Mouse (Mus musculus): ENCODE measurements around the gene Swt1.

The Swt1 gene

DNA sequence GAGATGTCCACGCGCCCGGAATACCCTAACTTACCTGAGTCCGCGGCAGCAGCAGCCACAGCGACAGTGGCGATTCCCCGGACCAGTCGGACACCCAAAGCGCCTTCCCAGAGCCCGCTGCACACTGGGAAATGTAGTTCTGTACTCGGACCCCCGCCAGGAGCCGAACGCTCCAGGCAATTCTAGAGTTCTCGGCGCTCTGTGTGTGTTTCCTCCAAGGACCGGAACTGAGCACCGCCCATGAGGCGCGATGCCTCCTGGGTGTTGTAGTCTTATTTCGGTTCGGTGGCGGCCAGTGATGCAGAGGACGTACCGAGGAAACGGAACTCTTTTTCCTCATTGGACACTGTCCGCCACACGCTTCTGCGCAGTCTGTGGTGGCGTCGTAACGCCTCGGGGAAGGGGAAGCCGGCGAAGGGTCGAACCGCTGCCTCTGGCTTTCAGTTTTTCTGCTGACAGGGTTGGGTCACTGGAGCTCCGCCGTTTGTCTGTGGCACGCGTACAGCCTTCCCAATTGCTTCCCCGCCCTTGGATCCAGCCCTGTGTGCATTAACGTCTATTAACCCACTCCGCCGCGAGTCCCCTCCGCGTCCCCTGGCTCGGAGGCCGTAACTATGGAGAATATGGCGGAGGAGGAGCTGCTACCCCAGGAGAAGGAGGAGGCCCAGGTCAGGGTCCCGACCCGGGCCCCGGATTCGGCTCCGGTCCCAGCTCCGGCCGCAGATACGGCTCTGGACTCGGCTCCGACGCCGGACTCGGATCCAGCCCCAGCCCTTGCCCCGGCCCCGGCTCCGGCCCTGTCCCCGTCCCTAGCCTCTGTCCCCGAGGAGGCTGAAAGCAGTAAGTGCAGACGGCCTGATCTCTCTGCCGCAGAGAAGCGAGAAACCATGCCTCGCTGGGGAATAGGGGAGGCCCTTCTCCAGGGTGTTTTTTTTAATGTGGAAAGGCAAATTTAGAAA lies at the start of gene Swt1, which contains the start of gene Trmt1l:
Swt1 (minus strand) TSS at position 193 of the 959 bp plus-strand sequence.
Trmt1l (plus strand) TSS at position 280 of the 959 bp plus-strand sequence.
- in situ Hi-C loops (cut with MboI; ENCODE audit: unreplicated experiment in 2 of 2) = loop anchor here (10.0 to 25.0 kb wide), 3 partner anchors 74 to 1434 kb away; no protein-coding TSS in a partner anchor

DNA sequence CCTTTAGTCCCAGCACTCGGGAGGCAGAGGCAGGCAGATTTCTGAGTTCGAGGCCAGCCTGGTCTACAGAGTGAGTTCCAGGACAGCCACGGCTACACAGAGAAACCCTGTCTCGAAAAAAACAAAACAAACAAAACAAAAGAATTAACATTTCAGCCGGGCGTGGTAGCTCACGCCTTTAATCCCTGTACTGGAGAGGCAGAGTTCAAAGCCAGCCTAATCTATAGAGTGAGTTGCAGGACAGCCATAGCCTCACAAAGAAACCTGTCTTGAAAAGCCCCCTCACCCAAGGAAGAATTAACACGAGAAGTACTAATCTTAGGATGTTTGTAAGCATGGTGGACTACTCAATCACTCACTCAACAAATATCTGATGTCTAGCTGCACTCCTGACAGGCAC lies 44.1 kb upstream of the Swt1 start:
- in situ Hi-C loops (cut with MboI; ENCODE audit: unreplicated experiment in 2 of 2) = loop anchor here in 1 of 2 experiments (10.0 kb wide), 1 partner anchor 322 kb away; no protein-coding TSS in a partner anchor

DNA sequence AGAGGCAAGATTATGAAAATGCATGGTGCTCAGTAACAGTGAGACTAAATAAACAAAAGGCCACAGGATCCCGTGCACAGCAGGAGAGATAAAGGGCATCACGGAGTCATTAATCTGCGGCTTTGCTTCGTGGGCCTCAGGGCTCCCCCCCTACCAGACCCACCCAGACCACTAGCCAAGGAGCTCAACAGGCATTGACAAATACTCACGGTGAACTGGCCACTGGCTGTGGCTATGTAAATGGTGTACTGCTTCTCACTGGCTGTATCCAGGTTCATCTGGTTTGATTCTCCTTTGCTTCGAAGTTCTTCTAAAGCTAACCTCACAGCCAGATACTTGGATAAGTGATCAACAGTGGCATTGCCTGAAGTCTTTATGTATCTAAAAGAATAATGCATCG lies 43.2 kb upstream of the Swt1 start:
- in situ Hi-C loops (cut with MboI; ENCODE audit: unreplicated experiment in 2 of 2) = loop anchor here in 1 of 2 experiments (10.0 kb wide), 1 partner anchor 323 kb away; no protein-coding TSS in a partner anchor

DNA sequence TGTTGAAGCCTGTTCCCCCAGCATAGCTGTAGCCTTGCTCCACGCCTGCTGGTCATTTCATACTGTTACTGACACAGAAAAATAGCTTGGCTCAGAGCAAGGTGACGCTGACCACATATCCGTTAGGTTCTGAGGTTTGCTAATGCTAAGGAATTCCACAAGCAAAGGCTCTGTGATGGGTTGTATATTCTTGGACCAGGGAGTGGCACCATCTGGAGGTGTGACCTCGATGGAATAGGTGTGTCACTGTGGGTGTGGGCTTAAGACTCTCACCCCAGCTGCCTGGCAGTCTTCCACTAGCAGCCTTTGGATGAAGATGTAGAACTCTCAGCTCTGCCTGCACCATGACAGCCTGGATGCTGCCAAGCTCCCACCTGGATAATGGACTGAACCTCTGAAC lies 38.3 kb upstream of the Swt1 start:
- in situ Hi-C loops (cut with MboI; ENCODE audit: unreplicated experiment in 2 of 2) = no loop called here

DNA sequence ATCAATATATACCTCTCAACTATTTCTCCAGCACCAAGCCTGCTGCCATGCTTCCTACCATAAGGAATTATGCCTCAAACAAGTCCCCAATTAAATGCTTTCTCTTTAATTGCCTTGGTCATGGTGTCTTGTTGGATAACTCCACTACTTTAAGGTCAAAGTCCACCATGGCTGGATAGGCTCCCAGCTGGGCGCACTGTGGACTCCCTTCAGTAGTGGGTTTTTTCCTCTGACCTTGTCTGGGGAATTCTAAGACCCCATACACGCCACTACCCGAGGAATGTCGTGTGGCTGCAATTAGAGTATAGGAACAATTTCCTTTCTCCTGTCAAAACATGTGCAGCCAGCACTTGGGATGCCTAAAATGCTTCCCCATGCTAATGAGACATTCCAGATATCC lies 36.7 kb upstream of the Swt1 start:
- in situ Hi-C loops (cut with MboI; ENCODE audit: unreplicated experiment in 2 of 2) = no loop called here

DNA sequence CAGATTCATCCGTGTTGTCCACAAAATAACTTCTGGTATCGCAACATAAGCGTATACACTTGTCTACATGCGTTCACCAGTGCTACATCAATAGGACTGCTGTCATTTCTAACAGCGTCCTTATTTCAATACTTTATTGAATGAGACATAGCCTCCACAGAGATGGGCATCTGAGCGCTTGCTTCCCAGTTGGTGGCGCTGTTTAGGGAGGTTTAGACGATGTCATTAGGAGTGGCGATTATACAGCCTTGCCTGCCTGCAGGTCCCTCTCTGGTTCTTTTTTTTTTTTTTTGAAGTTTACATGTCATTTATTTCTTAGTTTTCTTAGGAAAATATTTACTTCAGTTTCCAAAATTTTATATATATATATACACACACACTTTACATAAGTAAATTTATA lies 33.0 kb upstream of the Swt1 start:
- in situ Hi-C loops (cut with MboI; ENCODE audit: unreplicated experiment in 2 of 2) = no loop called here

DNA sequence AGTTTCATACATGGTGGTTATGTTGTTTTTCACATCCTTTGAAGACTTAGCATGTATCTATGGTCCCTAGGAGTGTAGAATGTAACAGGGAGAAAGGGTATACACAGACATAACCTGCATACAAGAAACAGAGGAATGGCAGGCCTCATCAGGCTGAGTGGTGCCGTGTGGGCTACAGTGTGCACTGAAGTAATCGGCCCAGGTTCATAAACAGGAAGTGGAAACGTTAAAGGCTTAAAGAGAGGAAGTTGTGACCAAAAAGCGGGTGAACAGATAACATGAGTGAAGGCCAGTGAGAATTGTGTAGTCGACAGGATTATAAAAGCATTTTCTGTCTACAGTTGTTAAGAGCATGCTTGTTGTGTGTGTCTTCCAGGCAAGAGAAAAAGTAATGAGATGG lies 28.8 kb upstream of the Swt1 start:
- in situ Hi-C loops (cut with MboI; ENCODE audit: unreplicated experiment in 2 of 2) = loop anchor here in 1 of 2 experiments (10.0 kb wide), 1 partner anchor 248 kb away; no protein-coding TSS in a partner anchor

DNA sequence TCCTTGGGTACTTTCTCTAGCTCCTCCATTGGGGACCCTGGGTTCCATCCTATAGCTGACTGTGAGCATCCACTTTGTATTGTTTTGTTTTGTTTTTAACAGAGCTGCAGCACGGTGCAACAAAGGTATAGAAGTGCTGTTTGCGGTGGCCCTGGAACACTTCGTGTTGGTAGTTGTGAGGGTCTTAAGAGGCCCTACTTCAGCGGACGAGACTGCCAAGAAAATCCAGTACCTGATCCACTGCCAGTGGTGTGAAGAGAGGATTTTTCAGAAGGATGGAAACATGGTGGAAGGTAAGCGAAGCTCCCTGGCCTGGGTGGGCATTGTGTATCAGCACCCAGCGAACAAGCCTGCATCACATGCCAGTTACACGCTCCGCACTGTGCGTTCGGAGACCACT lies 23.7 kb upstream of the Swt1 start:
- in situ Hi-C loops (cut with MboI; ENCODE audit: unreplicated experiment in 2 of 2) = loop anchor here in 1 of 2 experiments (10.0 kb wide), 1 partner anchor 253 kb away; no protein-coding TSS in a partner anchor

DNA sequence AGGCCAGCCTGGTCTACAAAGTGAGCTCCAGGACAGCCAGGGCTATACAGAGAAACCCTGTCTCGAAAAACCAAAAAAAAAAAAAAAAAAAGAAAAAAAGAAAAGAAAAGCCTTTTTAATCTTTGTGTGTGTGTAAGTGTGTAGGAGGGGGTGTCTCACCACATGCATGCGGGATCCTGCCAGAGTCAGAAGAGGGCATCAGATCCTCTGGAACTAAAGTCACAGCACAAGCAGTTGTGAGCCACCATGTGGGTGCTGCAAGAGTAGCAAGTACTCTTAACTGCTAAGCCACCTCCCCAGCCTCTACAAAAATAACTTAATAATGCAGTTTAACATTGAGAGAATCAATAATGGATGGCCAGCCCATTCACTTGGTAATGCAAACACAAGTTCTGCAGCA lies 22.6 kb upstream of the Swt1 start:
- in situ Hi-C loops (cut with MboI; ENCODE audit: unreplicated experiment in 2 of 2) = loop anchor here in 1 of 2 experiments (10.0 kb wide), 1 partner anchor 254 kb away; no protein-coding TSS in a partner anchor

DNA sequence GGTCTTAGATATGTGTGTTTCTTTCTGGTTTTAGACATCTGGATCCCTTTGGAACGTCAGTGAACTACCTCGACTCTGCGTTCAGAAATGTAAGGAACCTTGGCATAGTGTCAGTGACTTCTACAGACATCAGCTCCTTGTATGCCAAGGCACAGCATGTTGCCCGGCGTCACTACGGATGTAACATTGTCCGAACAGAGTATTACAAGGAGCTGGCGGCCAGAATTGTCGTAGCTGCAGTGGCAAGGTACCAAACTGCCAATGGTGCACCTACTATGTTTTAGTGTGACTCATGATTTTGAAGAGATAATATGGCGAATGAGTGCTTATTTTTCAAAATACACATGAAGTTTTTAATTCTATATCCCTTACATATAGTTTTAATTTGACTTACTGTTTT lies 21.6 kb upstream of the Swt1 start:
- in situ Hi-C loops (cut with MboI; ENCODE audit: unreplicated experiment in 2 of 2) = loop anchor here (5.0 to 25.0 kb wide), 6 partner anchors 255 to 1412 kb away; no protein-coding TSS in a partner anchor

DNA sequence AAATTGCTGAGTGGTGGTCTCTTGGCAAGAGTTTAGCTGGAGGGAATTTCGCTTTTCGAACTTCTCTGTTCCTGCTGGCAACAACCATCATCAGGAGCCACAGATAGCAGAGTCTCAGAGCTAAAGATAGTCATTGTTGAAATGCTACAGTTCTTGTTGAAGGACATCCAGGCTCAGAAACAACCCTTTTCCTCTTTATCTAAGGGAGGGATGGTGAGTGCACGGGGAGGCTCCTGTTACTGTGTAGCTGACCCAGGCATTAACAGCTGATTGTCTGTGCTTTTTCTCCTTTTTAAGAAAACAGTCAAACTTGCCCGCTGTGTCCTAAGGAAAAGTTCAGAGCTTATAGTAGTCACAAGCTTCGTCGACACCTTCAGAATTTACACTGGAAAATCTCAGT lies 7.2 kb upstream of the Swt1 start:
- in situ Hi-C loops (cut with MboI; ENCODE audit: unreplicated experiment in 2 of 2) = loop anchor here (10.0 to 25.0 kb wide), 3 partner anchors 352 to 1427 kb away; no protein-coding TSS in a partner anchor

DNA sequence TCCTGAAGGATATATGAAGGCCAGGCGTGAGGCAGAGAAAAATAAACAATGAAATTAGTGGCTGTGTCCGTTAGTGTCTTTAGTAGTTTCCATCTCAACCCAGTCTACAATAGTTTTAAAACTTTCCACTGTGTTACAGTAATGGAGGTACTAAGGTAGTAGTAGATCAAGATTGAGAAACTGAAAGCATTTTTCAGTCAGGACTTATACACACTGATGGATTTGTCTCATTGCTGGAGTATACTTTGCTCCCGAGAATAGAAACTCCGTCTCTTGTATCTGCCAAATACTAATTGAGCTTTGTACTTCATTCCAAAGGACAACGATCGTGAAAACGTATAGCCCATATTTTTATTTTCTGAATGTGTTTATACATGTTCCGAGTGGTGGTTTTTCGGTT lies 1.1 kb upstream of the Swt1 start:
- in situ Hi-C loops (cut with MboI; ENCODE audit: unreplicated experiment in 2 of 2) = loop anchor here (10.0 to 25.0 kb wide), 3 partner anchors 75 to 1433 kb away; no protein-coding TSS in a partner anchor

DNA sequence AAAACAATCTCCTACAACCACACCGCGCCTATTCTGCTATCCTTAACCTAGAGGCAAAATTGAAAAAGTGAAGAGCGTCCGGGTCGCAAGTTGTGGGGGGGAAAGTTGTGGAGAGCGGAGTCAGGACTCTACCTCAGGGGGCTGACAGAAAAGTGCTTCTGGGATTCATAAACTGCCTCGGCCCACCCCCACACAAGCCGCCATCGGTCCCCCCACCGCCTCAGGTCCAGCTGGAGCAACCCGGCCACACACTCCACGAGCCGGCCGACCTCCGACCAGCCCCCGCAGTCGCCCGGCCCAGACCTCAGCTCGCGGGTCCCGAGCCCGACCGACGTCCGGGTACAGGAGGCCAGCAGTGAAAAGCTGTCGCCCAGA lies 380 bp downstream of the Swt1 start:
- in situ Hi-C loops (cut with MboI; ENCODE audit: unreplicated experiment in 2 of 2) = loop anchor here (10.0 to 25.0 kb wide), 3 partner anchors 73 to 1434 kb away; no protein-coding TSS in a partner anchor

DNA sequence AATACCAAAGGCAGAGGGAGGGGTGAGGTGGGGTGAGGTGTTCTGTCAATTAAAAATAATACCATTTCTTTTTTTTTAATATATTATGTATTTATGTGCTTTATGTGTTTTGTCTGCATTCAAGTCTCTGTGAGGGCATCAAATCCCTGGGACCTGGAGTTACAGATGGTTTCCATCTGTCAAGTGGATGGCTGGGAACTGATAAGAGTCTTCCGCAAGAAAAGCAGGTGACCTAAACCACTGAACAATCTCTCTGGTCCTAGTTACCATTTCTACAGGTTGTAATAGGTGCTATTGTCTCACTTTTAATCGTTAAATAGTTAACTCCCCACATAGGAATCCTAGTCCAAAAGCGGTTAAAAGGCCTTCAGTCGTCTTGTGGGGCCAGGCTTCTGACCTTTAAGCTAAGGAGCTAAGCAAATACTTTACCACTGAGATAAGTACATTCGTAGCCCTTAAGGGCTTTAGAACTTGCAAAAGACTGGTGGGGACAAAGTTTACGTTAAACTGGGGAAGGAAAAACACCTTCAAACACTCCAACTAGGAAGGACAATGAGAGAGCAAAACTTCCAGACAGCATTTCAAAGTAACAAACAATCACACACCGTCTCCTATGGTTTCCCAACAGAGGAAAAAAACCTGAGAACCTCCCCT lies 1.2 kb downstream of the Swt1 start:
- in situ Hi-C loops (cut with MboI; ENCODE audit: unreplicated experiment in 2 of 2) = loop anchor here (10.0 to 25.0 kb wide), 3 partner anchors 72 to 1435 kb away; no protein-coding TSS in a partner anchor

DNA sequence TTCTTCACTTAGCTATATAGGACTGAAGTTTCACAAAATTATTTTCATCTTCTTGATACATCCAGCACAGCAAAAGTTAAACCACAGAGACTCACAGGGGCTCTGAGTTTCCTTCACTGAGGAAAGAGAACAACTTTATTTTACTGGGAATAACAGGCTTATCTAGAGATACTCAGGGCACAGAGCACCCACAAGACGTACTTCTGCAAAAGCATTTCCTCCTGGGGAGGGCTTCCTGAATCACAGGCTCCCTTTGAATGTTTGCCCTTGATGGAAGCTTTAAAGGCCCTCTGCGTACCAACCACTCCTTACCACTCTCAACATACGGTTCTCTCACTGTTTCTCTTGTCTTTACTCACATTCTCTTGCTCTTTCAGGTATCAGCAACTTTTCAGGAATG lies 6.1 kb downstream of the Swt1 start:
- in situ Hi-C loops (cut with MboI; ENCODE audit: unreplicated experiment in 2 of 2) = loop anchor here in 1 of 2 experiments (10.0 kb wide), 1 partner anchor 67 kb away; no protein-coding TSS in a partner anchor

DNA sequence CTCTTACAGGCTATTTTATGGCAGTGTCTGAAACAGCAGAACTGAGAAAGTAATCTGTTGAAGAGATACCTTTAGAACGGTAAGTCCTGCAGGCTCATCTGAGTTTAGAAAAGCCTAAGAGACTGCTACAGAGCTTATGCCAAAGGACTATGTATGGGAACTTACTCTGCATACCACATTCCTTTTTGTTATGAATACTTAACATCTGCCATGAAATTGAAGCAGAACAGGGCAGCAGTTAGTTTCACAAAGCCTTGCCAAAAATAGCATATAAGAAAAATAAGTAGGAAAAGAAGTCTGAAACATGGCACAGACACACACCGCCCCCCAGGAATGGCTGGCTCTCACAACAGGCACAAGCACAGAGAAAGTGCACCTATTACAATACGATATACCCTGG lies 18.4 kb downstream of the Swt1 start:
- in situ Hi-C loops (cut with MboI; ENCODE audit: unreplicated experiment in 2 of 2) = no loop called here

DNA sequence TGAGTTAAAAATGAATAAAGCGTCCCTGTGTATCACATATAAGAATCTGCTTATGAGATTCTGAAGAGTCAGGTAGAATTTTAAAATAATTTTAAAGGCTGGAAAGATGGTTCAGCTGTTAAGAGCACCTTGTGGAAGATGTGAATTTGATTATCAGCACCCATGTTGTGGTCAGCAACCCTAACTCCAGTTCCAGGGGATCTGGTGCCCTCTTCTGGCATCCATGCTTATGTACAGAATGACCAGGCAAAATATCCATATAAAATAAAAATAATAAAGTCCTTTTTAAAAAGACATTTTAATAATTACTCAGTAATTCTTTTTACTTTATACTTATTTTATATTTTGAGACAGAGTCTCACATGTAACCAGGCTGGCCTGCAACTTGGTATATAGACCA lies 38.2 kb downstream of the Swt1 start:
- in situ Hi-C loops (cut with MboI; ENCODE audit: unreplicated experiment in 2 of 2) = no loop called here

DNA sequence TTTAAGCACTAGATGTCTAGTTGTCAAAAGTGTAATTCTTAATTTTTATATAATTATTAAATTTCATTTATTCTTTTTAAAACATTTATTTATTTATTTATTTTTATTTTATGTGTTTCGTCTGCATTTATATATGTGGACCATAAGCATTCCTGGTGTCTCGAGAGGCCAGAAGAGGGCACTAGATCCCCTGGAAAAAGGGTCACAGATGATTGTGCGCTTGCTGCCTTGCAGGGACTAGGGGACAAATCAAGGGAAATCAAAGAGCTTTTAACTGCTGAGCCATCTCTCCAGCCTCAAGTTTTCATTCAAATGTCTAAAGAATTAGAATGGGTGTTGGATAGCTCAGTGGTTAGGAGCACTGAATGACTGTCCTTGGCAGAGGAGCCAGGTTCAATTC lies 50.9 kb downstream of the Swt1 start:
- in situ Hi-C loops (cut with MboI; ENCODE audit: unreplicated experiment in 2 of 2) = no loop called here

DNA sequence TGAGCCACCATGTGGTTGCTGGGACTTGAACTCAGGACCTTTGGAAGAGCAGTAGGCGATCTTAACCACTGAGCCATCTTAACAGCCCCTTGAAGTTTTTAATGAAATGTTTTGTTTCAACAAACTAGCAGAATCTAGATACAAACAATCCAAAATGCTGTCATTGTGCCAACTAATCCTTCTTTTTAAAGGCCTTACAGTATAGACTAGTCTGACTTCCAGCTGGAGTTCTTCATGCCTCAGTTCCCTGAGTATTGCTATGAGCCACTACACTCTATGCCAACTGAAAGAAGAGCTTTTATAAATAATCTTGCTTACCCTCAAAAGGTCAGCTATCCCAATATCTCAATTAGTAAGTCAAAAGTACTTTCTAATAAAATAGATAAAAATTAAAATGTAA lies 55.4 kb downstream of the Swt1 start:
- in situ Hi-C loops (cut with MboI; ENCODE audit: unreplicated experiment in 2 of 2) = no loop called here

DNA sequence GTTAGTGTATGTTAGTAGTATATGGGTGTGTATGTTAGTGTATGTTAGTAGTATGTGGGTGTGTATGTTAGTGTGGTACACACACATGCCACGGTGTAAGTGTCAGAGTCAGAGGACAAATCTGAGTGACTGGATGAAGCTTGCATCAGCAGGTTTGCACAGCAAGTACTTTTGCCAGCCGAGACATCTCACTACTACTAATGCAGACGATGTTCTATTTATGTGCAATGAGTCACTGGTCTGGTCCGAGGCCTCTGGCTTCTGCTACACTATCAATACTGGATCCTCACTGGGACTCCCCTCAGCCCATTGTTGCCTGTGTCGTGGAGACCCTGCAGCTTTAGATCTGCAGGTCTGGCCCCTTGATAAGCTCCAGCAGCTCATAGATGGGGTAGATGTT lies 56.7 kb downstream of the Swt1 start:
- in situ Hi-C loops (cut with MboI; ENCODE audit: unreplicated experiment in 2 of 2) = no loop called here

DNA sequence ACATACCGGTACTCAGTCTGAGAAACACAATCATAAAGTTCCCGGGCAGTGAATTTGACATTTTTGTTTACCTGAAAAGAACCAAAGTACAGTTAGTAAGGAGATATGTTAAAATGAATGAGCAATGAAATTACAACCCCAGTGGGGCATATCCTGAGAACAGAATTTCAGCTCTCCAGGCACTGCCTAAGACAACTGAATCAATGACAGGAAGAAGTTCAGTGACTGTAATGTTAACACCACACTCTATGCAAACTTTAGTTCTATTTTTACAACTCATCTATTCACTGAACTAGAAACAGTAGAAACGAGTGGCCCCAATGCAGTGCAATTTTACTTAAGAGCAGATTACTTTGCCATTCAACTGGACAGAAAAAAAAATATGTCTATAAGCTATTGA lies 57.7 kb downstream of the Swt1 start:
- in situ Hi-C loops (cut with MboI; ENCODE audit: unreplicated experiment in 2 of 2) = no loop called here

Data from v-Abl transformed pro-B cells (cell line).